Mouse (Mus musculus) kidney, adult 18-20 months (tissue): ENCODE measurements around the gene Pbdc1.
"Not testable (repeated sequence)": the region's sequence is repeated elsewhere in the genome, so short reads cannot be mapped to it uniquely, and the experiment has no call there.

Experiments used
- DNase-seq: peaks from one replicate; pipeline ENCODE4 v3.0.0; 2021

Gene Pbdc1

GRCm38 (mm10) chrX:105079615-105080092 is at the start of gene Pbdc1:
Gene Pbdc1, plus strand, starts transcription at chrX:105079756.
- DNase-seq = peak; percentile 93

DNA sequence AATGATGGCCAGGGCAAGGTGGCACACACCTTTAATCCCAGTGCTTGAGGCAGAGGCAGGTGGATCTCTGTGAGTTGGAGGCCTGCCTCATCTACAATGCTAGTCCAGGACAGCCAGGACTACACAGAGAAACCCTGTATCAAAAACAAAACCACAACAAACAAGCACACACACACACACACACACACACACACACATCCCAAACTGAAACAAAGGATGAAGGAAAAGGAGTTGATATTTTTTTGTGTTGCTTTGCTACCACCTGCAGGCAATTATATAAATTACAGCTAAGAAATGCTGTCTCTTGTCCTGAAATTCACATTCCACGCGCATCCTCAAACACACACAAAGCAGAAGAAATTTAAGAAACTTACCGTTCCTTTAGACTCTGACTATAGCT is 41.9 kb upstream of the Pbdc1 start:
- no peak for DNase-seq

DNA sequence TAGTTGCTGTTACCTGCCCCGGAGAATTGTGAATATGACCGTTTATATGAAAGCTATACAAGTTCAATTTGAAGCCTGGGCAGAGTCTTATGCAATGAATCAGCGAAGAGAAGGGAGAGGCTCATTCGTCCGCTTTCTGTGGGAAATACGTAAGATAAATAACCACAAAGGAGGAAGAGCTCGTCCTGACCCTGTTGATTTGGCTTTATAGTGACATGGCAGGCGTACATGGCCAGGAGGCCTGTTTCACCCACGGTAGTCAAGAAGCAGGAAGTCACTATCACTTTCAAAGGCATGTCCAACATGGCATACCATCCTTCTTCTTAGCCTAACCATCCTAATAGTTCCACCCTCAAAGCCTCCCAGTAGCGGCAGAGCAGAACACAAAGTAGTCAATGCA is 15.3 kb upstream of the Pbdc1 start:
- DNase-seq = no peak

- no peak for DNase-seq
Measured at GRCm38 (mm10) chrX:105064801-105065200, 14.8 kb upstream of the Pbdc1 start.

GRCm38 (mm10) chrX:105069671-105070503 is 9.7 kb upstream of the Pbdc1 start:
- peak; percentile 84 for DNase-seq

DNA sequence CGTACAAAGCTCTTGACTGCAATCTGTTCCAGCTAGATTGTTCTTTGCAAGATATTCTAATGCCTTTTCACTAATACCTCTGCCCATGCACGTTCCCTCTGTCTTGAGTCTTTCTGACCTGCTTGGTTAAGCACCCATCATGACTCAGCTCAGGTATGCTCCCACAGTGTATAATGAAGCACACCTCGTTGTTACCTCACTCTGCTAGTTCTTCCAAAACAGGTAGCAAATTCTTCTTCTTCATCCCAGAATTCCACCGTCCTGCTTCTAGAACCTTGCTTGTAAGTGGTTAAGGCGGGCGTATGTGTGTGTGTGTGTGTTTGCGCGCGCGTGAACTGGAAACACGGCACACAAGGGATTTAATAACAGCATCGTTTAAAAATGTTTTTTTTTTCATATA is 405 bp upstream of the Pbdc1 start:
- DNase-seq = no peak

GRCm38 (mm10) chrX:105080096-105080495 is 540 bp downstream of the Pbdc1 start:
- no peak for DNase-seq

GRCm38 (mm10) chrX:105083013-105083412 is 3.5 kb downstream of the Pbdc1 start:
- not testable (repeated sequence) for DNase-seq

DNA sequence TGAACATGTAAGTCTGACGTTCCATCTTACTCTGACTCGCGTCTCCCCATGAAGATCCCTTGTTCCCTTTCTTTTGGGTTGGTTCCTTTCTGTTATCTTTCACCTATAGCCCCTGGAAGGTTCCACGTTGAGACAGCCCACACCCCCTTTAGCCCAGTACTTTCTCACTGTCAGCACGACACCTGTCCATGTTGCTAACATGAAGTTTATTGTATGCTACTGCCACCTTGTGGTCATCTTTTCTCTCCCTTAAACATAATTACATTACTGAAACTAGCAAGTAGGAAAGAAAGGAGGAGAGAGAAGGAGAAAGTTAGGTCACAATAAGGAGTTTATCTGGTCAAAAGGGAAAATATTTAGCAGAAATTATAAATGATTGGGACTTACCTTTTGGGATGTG is 24.6 kb downstream of the Pbdc1 start:
- DNase-seq = peak; percentile 19

DNA sequence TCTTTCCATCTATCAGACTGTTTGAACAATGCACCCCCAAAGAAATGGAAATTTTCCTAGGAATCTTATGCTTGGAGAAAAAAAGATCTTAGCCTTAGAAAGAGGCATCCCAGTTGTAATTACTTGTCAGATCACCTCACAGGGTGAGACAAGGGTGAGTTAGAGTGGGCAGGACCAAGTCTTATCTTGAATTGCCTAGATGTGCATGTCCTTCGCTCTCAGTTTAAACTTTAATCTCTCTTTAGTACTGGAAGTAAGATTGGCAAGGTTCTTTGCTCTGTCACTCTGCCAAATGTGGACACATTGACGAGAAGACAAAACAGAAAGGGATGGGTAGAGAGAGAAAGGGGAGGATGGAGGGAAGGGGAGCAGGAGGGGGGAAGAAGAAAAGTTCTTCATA is 35.4 kb downstream of the Pbdc1 start:
- no peak for DNase-seq

GRCm38 (mm10) chrX:105120275-105121226 is 41.0 kb downstream of the Pbdc1 start, which contains the start of gene Magee1:
Gene Magee1, plus strand, starts transcription at chrX:105120378.
- peak; percentile 69 for DNase-seq

DNA sequence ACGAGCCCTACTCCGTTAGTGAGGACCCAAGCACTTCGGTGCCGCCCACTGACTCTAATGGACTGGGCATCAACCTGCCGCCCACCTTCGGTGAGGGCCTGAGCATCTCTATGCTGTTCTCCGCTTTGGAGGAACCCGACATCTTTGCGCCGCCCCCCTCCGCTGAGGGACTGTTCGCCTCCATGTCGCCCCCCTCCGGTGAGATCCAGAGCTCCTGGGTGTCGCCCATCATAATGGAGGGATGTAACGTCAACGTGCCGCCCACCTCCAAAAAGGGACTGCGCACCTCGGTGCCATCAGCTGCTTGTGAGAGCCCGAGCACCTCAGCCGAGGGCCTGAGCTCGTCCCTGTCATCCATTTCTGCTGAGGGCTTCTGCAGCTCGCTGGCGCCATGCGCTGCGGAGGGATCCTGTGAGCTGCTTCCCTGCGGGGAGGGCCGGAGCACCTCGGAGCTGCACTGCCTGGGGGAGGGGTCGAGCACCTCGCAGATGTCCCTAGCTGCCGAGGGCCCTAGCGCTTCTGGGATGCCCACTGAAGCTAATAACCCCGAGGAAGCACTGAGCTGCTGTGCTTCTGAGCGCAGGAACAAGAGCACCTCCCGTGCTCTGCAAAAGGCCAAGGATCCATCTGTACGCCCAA is 41.8 kb downstream of the Pbdc1 start:
- DNase-seq = peak; percentile 64

DNA sequence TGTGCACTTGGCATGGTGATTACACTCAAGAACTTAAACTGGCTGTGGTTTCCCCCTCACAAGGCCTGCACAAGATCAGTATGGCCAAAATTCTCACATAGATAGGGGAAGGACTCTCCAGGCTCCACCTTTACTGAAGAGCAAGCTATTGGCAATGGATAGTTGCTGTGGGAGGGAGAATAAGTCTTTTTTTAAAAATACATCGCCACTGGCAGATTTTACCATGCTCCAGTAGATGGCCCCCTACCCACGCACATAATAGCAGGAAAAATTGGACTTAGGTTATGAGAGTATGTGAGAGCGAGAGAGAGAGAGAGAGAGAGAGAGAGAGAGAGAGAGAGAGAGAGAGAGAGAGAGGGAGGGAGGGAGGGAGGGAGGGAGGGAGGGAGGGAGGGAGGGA is 45.3 kb downstream of the Pbdc1 start:
- DNase-seq = no peak

- DNase-seq = no peak
Measured at GRCm38 (mm10) chrX:105151872-105152461, 72.4 kb downstream of the Pbdc1 start.

- not testable (repeated sequence) for DNase-seq
Measured at GRCm38 (mm10) chrX:105165007-105165406, 85.5 kb downstream of the Pbdc1 start.
